Mouse (Mus musculus): ENCODE data around the gene Gatd1. TPM values are rescaled to one million over a fixed set of nuclear protein-coding genes. Genes with fewer than 3 reads are reported as not detected.

Gene Gatd1
- polyA plus RNA-seq, 1 experiment from 2014 or later = 44.8 TPM

DNA sequence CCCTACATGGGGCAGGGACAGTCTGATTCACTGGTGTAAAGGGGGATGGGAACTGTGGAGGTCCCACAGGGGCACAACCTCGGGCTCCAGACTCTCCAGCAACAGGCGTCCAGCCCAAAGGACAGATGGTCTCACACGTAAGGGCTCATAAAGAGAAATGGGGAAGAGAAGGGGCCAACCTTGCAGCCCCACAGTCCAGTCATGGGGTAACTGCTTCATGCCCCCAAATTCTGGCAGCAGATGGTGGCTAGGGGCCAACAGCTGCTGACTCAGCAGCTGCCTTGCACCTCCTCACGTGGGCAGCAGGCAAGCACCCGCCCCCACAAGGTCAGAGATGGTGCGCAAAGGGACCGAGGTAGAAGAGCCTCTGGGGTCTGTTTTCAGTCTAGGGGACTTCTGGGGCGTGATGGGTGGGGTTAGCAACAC, 18.3 kb upstream of the Gatd1 start:
- Histone ChIP-seq H3K4me3 (ENCODE audit: low read depth, low read length) (no peak overlapping the region), H3K4me1 (ENCODE audit: control insufficient read depth, insufficient read depth, low read length) (peaks cover 37% of the 10 kb centered on the region), H3K9ac (replicated peaks; ENCODE audit: low read depth, low read length) (no peak overlapping the region), H3K27ac (ENCODE audit: low read depth, low read length) (no peak overlapping the region), H3K4me2 (ENCODE audit: low read depth, low read length) (no peak overlapping the region), H3K36me3 (ENCODE audit: control insufficient read depth, insufficient read depth, low read length) (peaks cover 23% of the 10 kb centered on the region), H3K9me3 (ENCODE audit: control insufficient read depth, low read length) (no peaks in the 10 kb centered on the region), H3K27me3 (ENCODE audit: control insufficient read depth, insufficient read depth, low read length) (no peaks in the 10 kb centered on the region)
- no peak for ATAC-seq (ENCODE audit: low read depth)
- WGBS = 85% methylated on average over 8 of the region's 8 CpGs

DNA sequence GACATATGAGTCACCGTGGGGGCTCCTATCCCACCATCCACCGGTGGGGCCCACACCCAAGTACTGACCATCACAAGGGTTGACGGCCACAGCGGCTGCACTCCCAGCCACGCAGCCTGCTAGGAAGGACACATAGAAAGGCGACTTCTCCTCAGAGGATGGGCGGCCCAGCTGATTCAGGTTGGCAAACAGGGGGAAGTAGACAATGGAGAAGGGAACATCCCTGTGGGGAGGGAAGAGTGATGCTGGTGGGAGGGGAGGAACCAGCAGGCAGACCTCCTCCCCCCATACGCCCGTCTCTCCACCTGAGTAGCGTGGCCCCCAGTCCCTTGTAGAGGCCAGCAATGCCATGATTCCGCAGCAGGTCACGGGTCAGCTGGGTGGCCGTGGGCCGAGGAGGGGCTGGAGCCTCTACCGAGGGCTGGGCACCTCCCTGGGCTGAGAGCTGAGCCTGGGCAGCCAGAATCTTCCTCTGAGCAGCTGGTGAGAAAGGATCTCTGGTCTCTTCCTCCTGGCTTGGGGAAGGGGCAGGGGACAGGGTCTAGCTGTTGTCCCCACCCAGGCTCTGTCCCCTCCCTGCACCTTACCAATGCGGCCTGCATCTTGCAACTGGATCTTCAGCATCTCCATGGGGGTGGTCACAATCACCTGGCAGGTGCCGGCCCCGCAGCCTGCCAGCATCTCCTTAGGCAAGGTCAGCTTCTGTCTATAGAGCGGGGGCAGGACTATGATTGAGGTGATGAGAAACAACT, 17.7 kb upstream of the Gatd1 start:
- no peak overlapping the region for H3K4me3 ChIP-seq (ENCODE audit: low read depth, low read length)
- ATAC-seq (ENCODE audit: low read depth) = no peak
- H3K4me1 ChIP-seq (ENCODE audit: control insufficient read depth, insufficient read depth, low read length) = peaks cover 34% of the 10 kb centered on the region
- peaks cover 26% of the 10 kb centered on the region for H3K36me3 ChIP-seq (ENCODE audit: control insufficient read depth, insufficient read depth, low read length)
- H3K4me2 ChIP-seq (ENCODE audit: low read depth, low read length) = no peak overlapping the region
- H3K27ac ChIP-seq (ENCODE audit: low read depth, low read length) = no peak overlapping the region
- 95% methylated on average over 19 of the region's 19 CpGs for WGBS
- no peak overlapping the region for H3K9ac ChIP-seq (replicated peaks; ENCODE audit: low read depth, low read length)
- H3K9me3 ChIP-seq (ENCODE audit: control insufficient read depth, low read length) = no peaks in the 10 kb centered on the region
- H3K27me3 ChIP-seq (ENCODE audit: control insufficient read depth, insufficient read depth, low read length) = no peaks in the 10 kb centered on the region

DNA sequence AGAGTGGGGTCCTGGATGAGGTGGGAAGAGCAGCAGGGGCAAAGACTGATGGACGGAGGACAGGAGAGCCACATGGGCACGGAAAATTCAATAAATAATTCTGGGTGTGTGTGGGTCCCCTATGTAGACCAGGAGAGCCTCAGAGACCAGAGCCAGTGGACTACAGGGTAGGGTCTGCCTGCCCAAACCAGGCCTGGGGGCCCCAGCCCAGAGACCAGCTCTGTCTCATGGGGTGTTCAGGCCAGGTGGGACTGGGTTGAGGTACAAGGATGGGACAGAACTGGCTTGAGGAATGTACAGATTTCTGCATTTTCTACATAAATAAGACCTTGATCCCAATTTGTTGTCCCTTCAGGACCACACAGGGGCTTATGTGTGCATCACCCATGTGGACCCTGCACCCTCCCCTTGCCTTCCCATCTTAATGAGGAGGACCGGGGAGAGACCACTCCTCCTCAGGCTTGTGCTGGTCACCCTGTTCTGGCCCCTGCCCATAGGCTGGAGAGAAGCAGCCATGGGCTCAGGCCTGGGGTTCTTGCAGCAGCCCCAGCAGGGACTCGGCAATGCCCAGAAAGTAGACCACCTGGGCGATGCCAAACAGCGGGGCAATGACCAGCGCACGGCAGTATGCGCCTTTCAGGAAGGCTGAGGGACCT, 16.8 kb upstream of the Gatd1 start:
- Histone ChIP-seq H3K27ac (ENCODE audit: low read depth, low read length) (no peak overlapping the region), H3K36me3 (ENCODE audit: control insufficient read depth, insufficient read depth, low read length) (peaks cover 26% of the 10 kb centered on the region), H3K9me3 (ENCODE audit: control insufficient read depth, low read length) (no peaks in the 10 kb centered on the region), H3K4me1 (ENCODE audit: control insufficient read depth, insufficient read depth, low read length) (peaks cover 25% of the 10 kb centered on the region), H3K27me3 (ENCODE audit: control insufficient read depth, insufficient read depth, low read length) (no peaks in the 10 kb centered on the region), H3K4me3 (ENCODE audit: low read depth, low read length) (no peak overlapping the region), H3K4me2 (ENCODE audit: low read depth, low read length) (no peak overlapping the region), H3K9ac (replicated peaks; ENCODE audit: low read depth, low read length) (no peak overlapping the region)
- no peak for ATAC-seq (ENCODE audit: low read depth)
- WGBS = 92% methylated on average over 9 of the region's 9 CpGs

DNA sequence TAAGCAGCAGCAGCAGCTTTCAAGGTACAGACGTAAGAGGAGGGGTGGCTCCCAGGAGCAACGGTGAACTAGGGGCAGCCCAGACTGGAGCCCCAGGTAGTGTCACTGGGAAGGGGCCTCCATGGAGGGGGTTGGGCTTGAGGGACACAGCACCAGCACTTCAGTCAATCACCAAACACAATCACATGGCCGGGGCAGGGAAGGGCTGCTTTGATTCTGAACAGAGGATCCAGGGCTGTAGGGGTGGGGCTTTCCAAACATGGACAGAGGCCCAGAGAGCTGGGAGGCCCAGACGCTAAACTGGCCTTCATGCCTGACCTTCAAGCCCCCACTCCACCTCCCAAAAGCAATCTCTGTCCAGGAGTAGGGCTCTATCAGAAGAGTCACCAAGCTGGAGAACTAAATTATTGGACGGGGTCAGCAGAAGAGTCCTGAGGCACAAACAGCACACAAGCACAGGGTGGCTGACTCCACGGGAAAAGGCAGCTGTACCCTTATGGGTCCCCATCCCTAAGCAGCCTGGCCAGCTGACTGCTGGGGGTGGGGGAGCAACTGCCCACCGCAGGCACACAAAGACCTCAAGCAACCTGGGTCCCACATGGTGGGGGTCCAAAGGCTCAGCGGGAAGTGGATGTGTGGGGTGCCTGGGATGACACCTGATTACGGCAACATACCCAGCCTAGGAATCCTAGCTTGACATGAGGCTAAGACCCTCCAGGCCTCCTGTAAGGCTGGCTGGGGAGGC, 16.1 kb upstream of the Gatd1 start:
- no peak for ATAC-seq (ENCODE audit: low read depth)
- Histone ChIP-seq H3K9me3 (ENCODE audit: control insufficient read depth, low read length) (no peaks in the 10 kb centered on the region), H3K4me3 (ENCODE audit: low read depth, low read length) (no peak overlapping the region; the same call in 1 of the 2 replicates), H3K27ac (ENCODE audit: low read depth, low read length) (no peak overlapping the region), H3K4me2 (ENCODE audit: low read depth, low read length) (peak overlapping the region; percentile 88; the same call in 1 of the 2 replicates), H3K36me3 (ENCODE audit: control insufficient read depth, insufficient read depth, low read length) (peaks cover 26% of the 10 kb centered on the region), H3K27me3 (ENCODE audit: control insufficient read depth, insufficient read depth, low read length) (no peaks in the 10 kb centered on the region), H3K4me1 (ENCODE audit: control insufficient read depth, insufficient read depth, low read length) (peaks cover 19% of the 10 kb centered on the region), H3K9ac (replicated peaks; ENCODE audit: low read depth, low read length) (no peak overlapping the region)
- 60% methylated on average over 9 of the region's 9 CpGs for WGBS

DNA sequence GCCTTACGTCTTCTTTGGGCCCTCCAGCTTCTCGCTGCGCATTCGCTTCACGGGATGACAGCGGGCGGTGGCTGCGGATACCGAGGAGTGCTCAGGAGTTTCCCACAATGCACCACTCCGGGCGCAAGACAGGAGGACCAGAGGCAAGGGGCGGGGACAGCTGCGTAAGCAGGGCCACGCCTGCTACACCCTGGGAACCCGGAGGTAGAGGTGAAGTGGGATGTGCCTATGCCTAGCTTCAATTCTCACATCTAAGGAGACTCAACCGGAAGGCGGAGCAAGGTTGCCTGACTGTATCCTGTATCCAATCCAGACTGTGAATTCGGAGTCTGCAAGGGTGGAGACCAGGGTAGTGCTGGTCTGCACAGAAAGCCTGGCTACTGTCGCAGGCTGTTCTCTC, 15.4 kb upstream of the Gatd1 start, which contains the start of gene Cend1:
Gene Cend1 (minus strand): TSS at position 182 of the 400 bp plus-strand sequence.
- Histone ChIP-seq H3K36me3 (ENCODE audit: control insufficient read depth, insufficient read depth, low read length) (peaks cover 26% of the 10 kb centered on the region), H3K9me3 (ENCODE audit: control insufficient read depth, low read length) (no peaks in the 10 kb centered on the region), H3K27me3 (ENCODE audit: control insufficient read depth, insufficient read depth, low read length) (no peaks in the 10 kb centered on the region), H3K4me1 (ENCODE audit: control insufficient read depth, insufficient read depth, low read length) (peaks cover 14% of the 10 kb centered on the region), H3K27ac (ENCODE audit: low read depth, low read length) (peak within 1 kb of the TSS; percentile 81), H3K4me2 (ENCODE audit: low read depth, low read length) (peak within 1 kb of the TSS; percentile 88), H3K9ac (replicated peaks; ENCODE audit: low read depth, low read length) (peak within 1 kb of the TSS; percentile 86), H3K4me3 (ENCODE audit: low read depth, low read length) (peak within 1 kb of the TSS; percentile 59)
- WGBS = 2% methylated on average over 19 of the region's 19 CpGs
- ATAC-seq (ENCODE audit: low read depth) = peak; percentile 76

- peak overlapping the region; percentile 86 for H3K9ac ChIP-seq (replicated peaks; ENCODE audit: low read depth, low read length)
- H3K36me3 ChIP-seq (ENCODE audit: control insufficient read depth, insufficient read depth, low read length) = peaks cover 26% of the 10 kb centered on the region
- peak overlapping the region; percentile 59 for H3K4me3 ChIP-seq (ENCODE audit: low read depth, low read length)
- H3K27ac ChIP-seq (ENCODE audit: low read depth, low read length) = peak overlapping the region; percentile 81
- H3K27me3 ChIP-seq (ENCODE audit: control insufficient read depth, insufficient read depth, low read length) = no peaks in the 10 kb centered on the region
- H3K4me2 ChIP-seq (ENCODE audit: low read depth, low read length) = peak overlapping the region; percentile 88
- WGBS = 54% methylated on average over 5 of the region's 5 CpGs
- peaks cover 10% of the 10 kb centered on the region for H3K4me1 ChIP-seq (ENCODE audit: control insufficient read depth, insufficient read depth, low read length)
- no peaks in the 10 kb centered on the region for H3K9me3 ChIP-seq (ENCODE audit: control insufficient read depth, low read length)
- peak; percentile 0; the same call in 1 of the 2 replicates for ATAC-seq (ENCODE audit: low read depth)
Observed at GRCm38 (mm10) chr7:141428701-141429100, 14.8 kb upstream of the Gatd1 start.

DNA sequence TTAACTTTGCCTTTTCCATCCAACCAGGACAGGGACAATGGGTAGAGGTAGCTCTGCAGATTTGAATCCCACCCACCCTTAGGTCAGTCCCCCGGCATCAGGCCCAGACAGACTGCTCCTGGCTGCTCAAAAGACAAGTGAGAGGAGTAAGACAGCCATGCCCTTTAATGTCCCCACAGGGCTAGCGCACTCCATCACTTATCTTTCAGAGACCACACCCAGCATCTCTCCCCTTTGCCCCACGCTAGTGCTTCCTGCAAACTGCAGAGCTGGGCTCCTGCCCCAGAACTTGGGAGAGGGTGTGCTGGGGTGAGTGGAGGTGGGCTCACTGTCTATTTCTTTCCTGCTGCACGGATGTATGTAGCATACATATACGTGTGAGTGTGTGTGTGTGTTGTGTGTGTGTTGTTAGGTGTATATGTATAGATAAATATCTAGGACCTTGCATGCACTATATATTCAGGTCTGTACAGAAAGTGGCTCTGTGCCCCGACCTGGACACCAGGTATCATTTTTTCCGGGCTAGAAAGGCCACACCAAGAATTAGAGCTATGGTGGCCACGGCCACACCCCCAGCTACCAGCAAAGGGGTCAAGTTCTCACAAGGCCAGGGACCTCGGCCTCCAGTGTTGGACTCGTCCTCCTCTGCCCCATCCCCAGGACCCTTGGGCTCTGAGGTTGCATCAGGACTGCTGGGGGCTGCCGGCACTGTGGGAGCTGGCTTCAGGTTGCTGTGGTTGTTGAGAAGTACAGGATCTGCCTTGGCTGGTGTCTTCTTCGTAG, 13.2 kb upstream of the Gatd1 start:
- no peak overlapping the region for H3K9ac ChIP-seq (replicated peaks; ENCODE audit: low read depth, low read length)
- H3K9me3 ChIP-seq (ENCODE audit: control insufficient read depth, low read length) = no peaks in the 10 kb centered on the region
- 86% methylated on average over 12 of the region's 12 CpGs for WGBS

GRCm38 (mm10) chr7:141423811-141424210, 9.9 kb upstream of the Gatd1 start:
- Histone ChIP-seq H3K4me3 (ENCODE audit: low read depth, low read length) (no peak overlapping the region), H3K9me3 (ENCODE audit: control insufficient read depth, low read length) (no peaks in the 10 kb centered on the region), H3K9ac (replicated peaks; ENCODE audit: low read depth, low read length) (no peak overlapping the region), H3K36me3 (ENCODE audit: control insufficient read depth, insufficient read depth, low read length) (0 out of 2 replicates have a peak, but pooled peaks cover 3% of the 10 kb centered on the region), H3K4me1 (ENCODE audit: control insufficient read depth, insufficient read depth, low read length) (peaks cover 5% of the 10 kb centered on the region), H3K27ac (ENCODE audit: low read depth, low read length) (no peak overlapping the region), H3K27me3 (ENCODE audit: control insufficient read depth, insufficient read depth, low read length) (no peaks in the 10 kb centered on the region), H3K4me2 (ENCODE audit: low read depth, low read length) (no peak overlapping the region)
- no peak for ATAC-seq (ENCODE audit: low read depth)
- WGBS = 80% methylated on average over 4 of the region's 4 CpGs

More for the DNA sequence above, 13.2 kb upstream of the Gatd1 start:
- Histone ChIP-seq H3K27me3 (ENCODE audit: control insufficient read depth, insufficient read depth, low read length) (no peaks in the 10 kb centered on the region), H3K4me1 (ENCODE audit: control insufficient read depth, insufficient read depth, low read length) (peaks cover 6% of the 10 kb centered on the region), H3K4me2 (ENCODE audit: low read depth, low read length) (no peak overlapping the region), H3K4me3 (ENCODE audit: low read depth, low read length) (no peak overlapping the region), H3K36me3 (ENCODE audit: control insufficient read depth, insufficient read depth, low read length) (peaks cover 22% of the 10 kb centered on the region), H3K27ac (ENCODE audit: low read depth, low read length) (no peak overlapping the region)
- ATAC-seq (ENCODE audit: low read depth) = no peak
